Mouse (Mus musculus) heart, postnatal 25 days (tissue): Measurements from ENCODE around the gene Tgfbr3. TPM values are rescaled to one million over a fixed set of nuclear protein-coding genes. Genes with fewer than 3 reads are reported as not detected.
A peak's percentile ranks its signal among the peaks of the same experiment; 100 is the strongest.

Experiments used
- DNase-seq: peaks from one replicate; pipeline ENCODE4 v3.0.0; 2022; ENCODE audit warnings: low spot score
- intact Hi-C: fragments of 180-260 bp; cut with DNase I; formaldehyde crosslinking; loops from one replicate; pipeline ENCODE4 v1.15.1; 2025
- total RNA-seq, 2 experiments: library from RNA; stranded (reverse); gene quantifications; 2 replicates each; pipeline ENCODE4 v1.2.3; 2021

Gene Tgfbr3
- total RNA-seq, result 10 to 100 TPM; 42.9 to 50.8 TPM

- intact Hi-C loops, result loop anchor here (2.0 to 5.0 kb wide), 4 partner anchors 52 to 200 kb away; no protein-coding TSS in a partner anchor
- DNase-seq, result peak; percentile 81
Measured at GRCm38 (mm10) chr5:107289234-107289764, at the start of gene Tgfbr3. TSS of gene Tgfbr3 (minus strand) at chr5:107289629.

GRCm38 (mm10) chr5:107330916-107331421 is 41.5 kb upstream of the Tgfbr3 start, which contains the start of gene Brdt:
TSS of gene Brdt (plus strand) at chr5:107331159.
- intact Hi-C loops, result no loop called here

GRCm38 (mm10) chr5:107320703-107321102 is 31.3 kb upstream of the Tgfbr3 start:
- no peak for DNase-seq

More at GRCm38 (mm10) chr5:107330916-107331421, 41.5 kb upstream of the Tgfbr3 start, which contains the start of gene Brdt:
- DNase-seq, result no peak

GRCm38 (mm10) chr5:107317141-107317540 is 27.7 kb upstream of the Tgfbr3 start:
- no peak for DNase-seq
- intact Hi-C loops, result no loop called here

More at GRCm38 (mm10) chr5:107320703-107321102, 31.3 kb upstream of the Tgfbr3 start:
- intact Hi-C loops, result loop anchor here (1.0 kb wide), 2 partner anchors 330 to 460 kb away; no protein-coding TSS in a partner anchor

GRCm38 (mm10) chr5:107307432-107307831 is 18.0 kb upstream of the Tgfbr3 start:
- no peak for DNase-seq
- intact Hi-C loops, result no loop called here

GRCm38 (mm10) chr5:107304117-107304825 is 14.8 kb upstream of the Tgfbr3 start:
- intact Hi-C loops, result no loop called here
- no peak for DNase-seq

- intact Hi-C loops, result no loop called here
- no peak for DNase-seq
Measured at GRCm38 (mm10) chr5:107303350-107303861, 14.0 kb upstream of the Tgfbr3 start.

GRCm38 (mm10) chr5:107298854-107299253 is 9.4 kb upstream of the Tgfbr3 start:
- intact Hi-C loops, result no loop called here

GRCm38 (mm10) chr5:107296512-107297322 is 7.3 kb upstream of the Tgfbr3 start:
- DNase-seq, result no peak
- intact Hi-C loops, result no loop called here

More at GRCm38 (mm10) chr5:107298854-107299253, 9.4 kb upstream of the Tgfbr3 start:
- DNase-seq, result no peak

GRCm38 (mm10) chr5:107295817-107296511 is 6.5 kb upstream of the Tgfbr3 start:
- intact Hi-C loops, result no loop called here
- no peak for DNase-seq

- no peak for DNase-seq
- intact Hi-C loops, result no loop called here
Measured at GRCm38 (mm10) chr5:107295061-107295816, 5.8 kb upstream of the Tgfbr3 start.

GRCm38 (mm10) chr5:107294041-107294440 is 4.6 kb upstream of the Tgfbr3 start:
- intact Hi-C loops, result no loop called here
- DNase-seq, result no peak

GRCm38 (mm10) chr5:107289986-107290385 is 557 bp upstream of the Tgfbr3 start:
- no peak for DNase-seq
- intact Hi-C loops, result loop anchor here (2.0 to 5.0 kb wide), 5 partner anchors 53 to 293 kb away; no protein-coding TSS in a partner anchor

GRCm38 (mm10) chr5:107288427-107289233 is 799 bp downstream of the Tgfbr3 start:
- DNase-seq, result no peak
- intact Hi-C loops, result loop anchor here (2.0 to 5.0 kb wide), 4 partner anchors 51 to 200 kb away; no protein-coding TSS in a partner anchor

GRCm38 (mm10) chr5:107287908-107288267 is 1.5 kb downstream of the Tgfbr3 start:
- no peak for DNase-seq
- intact Hi-C loops, result loop anchor here (2.0 to 5.0 kb wide), 4 partner anchors 51 to 199 kb away; no protein-coding TSS in a partner anchor

GRCm38 (mm10) chr5:107287254-107287907 is 2.0 kb downstream of the Tgfbr3 start:
- intact Hi-C loops, result loop anchor here (5.0 kb wide), 2 partner anchors 50 to 160 kb away; no protein-coding TSS in a partner anchor
- DNase-seq, result no peak

GRCm38 (mm10) chr5:107285563-107285962 is 3.9 kb downstream of the Tgfbr3 start:
- intact Hi-C loops, result loop anchor here (5.0 kb wide), 2 partner anchors 48 to 158 kb away; no protein-coding TSS in a partner anchor
- DNase-seq, result no peak
